Mouse (Mus musculus) neutrophil, adult 5-6 weeks (primary cell): ENCODE measurements around the gene Casp4. TPM values are rescaled to one million over a fixed set of nuclear protein-coding genes. Genes with fewer than 3 reads are reported as not detected.
A peak's percentile ranks its signal among the peaks of the same experiment; 100 is the strongest.

Experiments
- ATAC-seq: fragments of 151-379, 151-347 bp; 2 replicates; pipeline ENCODE4 v1.8.0; 2017; ENCODE audit warnings: mild to moderate bottlenecking, moderate TSS enrichment; ENCODE audit not compliant: insufficient number of reproducible peaks, poor library complexity, low FRiP score, severe bottlenecking; ENCODE audit errors: extremely low read depth
- total RNA-seq: library from RNA; stranded (forward); fragments of 200-1000 nt; gene quantifications from 2 replicates; pipeline ENCODE4 v1.2.3, GENCODE M21; 2017

The Casp4 gene
- 94.6 and 118 TPM in 2 replicates for total RNA-seq

- peak; percentile 84 for ATAC-seq
Observed at GRCm38 (mm10) chr9:5308561-5308960, at the start of gene Casp4. TSS of gene Casp4 (plus strand) at chr9:5308828.

- ATAC-seq = no peak
Observed at GRCm38 (mm10) chr9:5263951-5264475, 44.6 kb upstream of the Casp4 start.

- ATAC-seq = no peak
Observed at GRCm38 (mm10) chr9:5270274-5270673, 38.4 kb upstream of the Casp4 start.

- ATAC-seq = no peak
Observed at GRCm38 (mm10) chr9:5270884-5271283, 37.7 kb upstream of the Casp4 start.

GRCm38 (mm10) chr9:5271334-5271845 lies 37.2 kb upstream of the Casp4 start:
- ATAC-seq = no peak

- no peak for ATAC-seq
Observed at GRCm38 (mm10) chr9:5286071-5286470, 22.6 kb upstream of the Casp4 start.

- no peak for ATAC-seq
Observed at GRCm38 (mm10) chr9:5286597-5286996, 22.0 kb upstream of the Casp4 start.

- ATAC-seq = no peak
Observed at GRCm38 (mm10) chr9:5296354-5297237, 12.0 kb upstream of the Casp4 start.

GRCm38 (mm10) chr9:5298329-5299131 lies 10.1 kb upstream of the Casp4 start, which contains the start of gene Casp1:
TSS of gene Casp1 (plus strand) at chr9:5298517.
- peak; percentile 87 for ATAC-seq

- ATAC-seq = peak; percentile 5; the same call in 1 of the 2 replicates
Observed at GRCm38 (mm10) chr9:5299132-5299381, 9.6 kb upstream of the Casp4 start.

GRCm38 (mm10) chr9:5310112-5310511 lies 1.5 kb downstream of the Casp4 start:
- ATAC-seq = no peak

- peak; percentile 53 for ATAC-seq
Observed at GRCm38 (mm10) chr9:5311435-5311834, 2.8 kb downstream of the Casp4 start.

GRCm38 (mm10) chr9:5328204-5328603 lies 19.6 kb downstream of the Casp4 start:
- ATAC-seq = no peak

- no peak for ATAC-seq
Observed at GRCm38 (mm10) chr9:5332441-5332840, 23.8 kb downstream of the Casp4 start.

- ATAC-seq = no peak
Observed at GRCm38 (mm10) chr9:5333422-5333821, 24.8 kb downstream of the Casp4 start.

GRCm38 (mm10) chr9:5343092-5343491 lies 34.5 kb downstream of the Casp4 start:
- ATAC-seq = 0 out of 2 replicates have a peak, but pooled peaks have one; percentile 19

GRCm38 (mm10) chr9:5344090-5344489 lies 35.5 kb downstream of the Casp4 start:
- ATAC-seq = peak; percentile 63; the same call in 1 of the 2 replicates

- ATAC-seq = no peak
Observed at GRCm38 (mm10) chr9:5345291-5345898, 36.8 kb downstream of the Casp4 start, which contains the start of gene Casp12. TSS of gene Casp12 (plus strand) at chr9:5345430.

GRCm38 (mm10) chr9:5347381-5347780 lies 38.8 kb downstream of the Casp4 start:
- no peak for ATAC-seq
